Mouse (Mus musculus): Measurements from ENCODE around the gene Gm28047. TPM values are rescaled to one million over a fixed set of nuclear protein-coding genes. Genes with fewer than 3 reads are reported as not detected.
"Not testable (repeated sequence)": the region's sequence is repeated elsewhere in the genome, so short reads cannot be mapped to it uniquely, and the experiment has no call there.

Gene Gm28047
- total RNA-seq, 2 experiments from 2014 or later = 1.5 to 3.6 TPM

DNA sequence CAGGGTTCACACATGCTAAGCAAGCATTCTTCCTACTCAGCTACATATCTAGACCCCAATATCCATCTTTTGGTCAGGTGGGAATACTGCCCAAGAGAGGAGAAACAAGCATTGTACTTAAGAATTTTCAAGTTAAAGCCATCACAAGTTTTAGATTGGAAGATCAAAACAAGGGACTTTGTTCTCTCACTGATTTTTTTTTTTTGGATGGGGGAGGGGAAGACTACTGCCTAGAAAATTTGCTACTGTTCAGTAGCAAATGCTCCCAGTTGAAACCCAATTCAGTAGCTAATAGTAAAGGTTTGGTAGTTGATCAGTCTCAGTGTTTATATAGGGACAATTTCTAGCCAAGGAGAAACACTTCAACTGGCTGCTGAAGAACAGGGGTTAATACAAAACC lies 2.3 kb downstream of the Gm28047 start:
- no peak for DNase-seq (ENCODE audit: extremely low spot score in 1 of 2, low spot score in 1 of 2)

DNA sequence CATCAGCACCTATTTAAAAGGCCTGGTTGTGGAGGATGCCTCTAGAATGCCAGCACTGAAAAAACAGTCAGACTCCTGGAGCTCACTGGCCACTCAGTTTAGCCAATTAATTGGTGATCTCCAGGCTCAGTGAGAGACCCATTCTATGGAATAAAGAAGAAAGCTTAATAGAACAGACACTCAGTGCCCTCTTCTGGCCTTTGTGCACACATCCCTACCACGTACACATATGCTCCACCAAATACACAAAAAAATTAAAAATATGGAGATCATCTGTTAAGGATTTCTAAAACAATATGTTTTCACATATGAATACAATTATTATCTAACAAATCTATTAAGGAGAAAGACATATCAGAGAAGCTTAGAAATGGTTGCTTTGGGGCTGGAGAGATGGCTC lies 4.1 kb downstream of the Gm28047 start:
- no peak for DNase-seq (ENCODE audit: extremely low spot score in 1 of 2, low spot score in 1 of 2)

DNA sequence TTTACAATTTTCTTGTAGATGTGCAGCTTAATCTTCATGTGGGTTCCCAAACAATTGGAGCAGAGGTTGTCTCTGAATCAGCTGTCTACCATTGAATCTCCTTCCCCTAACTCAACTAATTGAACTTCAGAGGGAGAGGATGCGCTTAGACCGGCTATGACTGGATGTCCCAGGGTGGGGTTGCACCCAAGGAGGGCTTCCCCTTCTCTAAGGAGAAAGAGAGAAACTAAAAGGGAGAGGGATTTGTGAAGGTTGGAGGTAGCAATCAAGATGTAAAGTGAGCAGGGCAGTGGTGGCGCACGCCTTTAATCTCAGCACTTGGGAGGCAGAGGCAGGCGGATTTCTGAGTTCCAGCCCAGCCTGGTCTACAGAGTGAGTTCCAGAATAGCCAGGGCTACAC lies 5.4 kb downstream of the Gm28047 start:
- no peak for DNase-seq (ENCODE audit: extremely low spot score in 1 of 2, low spot score in 1 of 2)

GRCm38 (mm10) chr15:102617654-102618053 lies 7.2 kb downstream of the Gm28047 start:
- DNase-seq (ENCODE audit: extremely low spot score in 1 of 2, low spot score in 1 of 2) = no peak

- DNase-seq (ENCODE audit: extremely low spot score in 1 of 2, low spot score in 1 of 2) = no peak
These were observed 8.7 kb downstream of the Gm28047 start for GRCm38 (mm10) chr15:102616174-102616573.

GRCm38 (mm10) chr15:102614224-102614623 lies 10.6 kb downstream of the Gm28047 start:
- DNase-seq (ENCODE audit: extremely low spot score in 1 of 2, low spot score in 1 of 2) = no peak

DNA sequence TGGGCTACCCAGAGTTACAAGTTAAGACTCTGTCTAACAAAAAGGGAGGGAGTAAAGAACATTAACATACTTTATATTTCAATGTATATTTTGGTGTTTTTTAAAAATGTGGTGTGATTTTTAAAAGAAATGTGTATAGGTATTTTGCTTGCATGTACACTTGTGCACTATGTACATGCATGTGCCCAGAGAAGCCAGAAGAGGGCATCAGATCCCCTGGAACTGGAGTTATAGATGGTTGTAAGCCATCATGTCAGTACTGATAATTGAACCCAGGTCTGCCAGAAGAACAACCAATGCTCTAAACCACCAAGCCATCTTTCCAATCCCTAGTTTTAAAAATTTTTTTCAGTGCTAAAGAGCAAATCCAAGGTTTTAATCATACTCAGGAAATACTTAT lies 11.9 kb downstream of the Gm28047 start:
- DNase-seq (ENCODE audit: extremely low spot score in 1 of 2, low spot score in 1 of 2) = no peak

GRCm38 (mm10) chr15:102608586-102608985 lies 16.3 kb downstream of the Gm28047 start:
- not testable (repeated sequence) for DNase-seq (ENCODE audit: extremely low spot score in 1 of 2, low spot score in 1 of 2)

DNA sequence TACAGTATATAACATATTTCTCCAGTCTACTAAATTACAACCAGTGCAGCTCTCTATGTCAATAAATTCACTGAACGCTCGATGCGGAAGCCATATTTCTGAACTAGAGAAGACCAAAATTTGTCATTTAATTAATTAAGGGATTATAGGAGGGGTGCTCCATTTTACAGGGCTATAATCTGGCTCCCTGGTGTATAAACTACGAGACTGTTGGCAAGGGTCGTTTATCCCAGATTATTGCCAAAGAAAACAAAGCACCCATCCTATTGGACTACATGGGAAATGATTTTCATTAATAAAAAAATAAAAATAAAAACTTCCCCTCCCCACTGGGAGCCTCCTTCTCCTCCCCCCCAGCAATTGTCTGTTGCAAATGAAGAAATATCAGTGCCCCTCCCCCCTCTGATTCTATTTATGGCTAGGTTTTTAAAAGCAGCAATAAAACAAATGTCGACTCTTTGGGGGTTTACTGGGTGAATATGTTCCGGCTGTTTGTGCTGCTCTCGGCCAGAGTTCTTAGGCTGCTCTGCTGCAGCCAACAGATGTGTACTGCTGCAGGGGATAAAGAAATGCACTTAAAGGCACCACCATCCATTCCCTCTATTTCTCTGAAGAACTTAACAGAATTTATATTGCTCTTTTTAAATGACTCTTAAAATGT lies 30.7 kb downstream of the Gm28047 start:
- DNase-seq (ENCODE audit: extremely low spot score in 1 of 2, low spot score in 1 of 2) = no peak

- DNase-seq (ENCODE audit: extremely low spot score in 1 of 2, low spot score in 1 of 2) = no peak
These were observed 32.2 kb downstream of the Gm28047 start for GRCm38 (mm10) chr15:102592674-102593073.

GRCm38 (mm10) chr15:102590567-102590966 lies 34.3 kb downstream of the Gm28047 start:
- DNase-seq (ENCODE audit: extremely low spot score in 1 of 2, low spot score in 1 of 2) = no peak

- DNase-seq (ENCODE audit: extremely low spot score in 1 of 2, low spot score in 1 of 2) = no peak
These were observed 35.0 kb downstream of the Gm28047 start for GRCm38 (mm10) chr15:102589826-102590225.

- no peak for DNase-seq (ENCODE audit: extremely low spot score in 1 of 2, low spot score in 1 of 2)
These were observed 39.4 kb downstream of the Gm28047 start for GRCm38 (mm10) chr15:102585501-102585900.

DNA sequence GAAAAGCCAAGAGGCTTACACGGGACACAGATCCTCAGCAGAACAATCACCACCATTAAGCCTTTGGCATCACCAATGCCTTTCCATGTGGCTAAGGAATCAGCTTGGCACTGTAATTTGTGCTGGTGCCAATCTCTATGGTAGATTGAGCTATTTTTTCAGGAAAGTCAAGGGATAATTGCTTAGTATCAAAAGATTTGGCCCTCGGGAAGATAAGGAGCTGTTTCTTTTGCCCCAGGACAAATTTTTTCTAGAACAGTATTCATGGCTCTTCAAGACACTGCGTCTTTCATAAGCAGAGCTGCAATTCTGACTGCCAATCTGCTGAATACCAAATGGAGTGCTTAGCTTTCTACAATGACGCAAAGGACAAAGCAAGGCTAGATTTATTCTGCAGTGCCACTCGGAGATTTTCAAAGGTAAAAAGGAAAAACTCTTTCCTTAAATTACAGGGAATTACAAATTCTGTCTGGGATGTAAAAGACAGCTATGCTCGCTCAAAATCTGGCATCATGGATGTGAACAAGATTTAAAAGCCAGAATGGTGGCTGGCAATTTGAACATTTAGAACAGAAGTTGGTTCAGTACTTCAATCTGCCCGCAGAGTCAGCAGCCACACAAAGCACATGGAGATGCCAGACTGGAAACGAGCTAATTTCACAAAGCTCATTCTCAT lies 41.0 kb downstream of the Gm28047 start:
- DNase-seq (ENCODE audit: extremely low spot score in 1 of 2, low spot score in 1 of 2) = peak; percentile 23 to 40

DNA sequence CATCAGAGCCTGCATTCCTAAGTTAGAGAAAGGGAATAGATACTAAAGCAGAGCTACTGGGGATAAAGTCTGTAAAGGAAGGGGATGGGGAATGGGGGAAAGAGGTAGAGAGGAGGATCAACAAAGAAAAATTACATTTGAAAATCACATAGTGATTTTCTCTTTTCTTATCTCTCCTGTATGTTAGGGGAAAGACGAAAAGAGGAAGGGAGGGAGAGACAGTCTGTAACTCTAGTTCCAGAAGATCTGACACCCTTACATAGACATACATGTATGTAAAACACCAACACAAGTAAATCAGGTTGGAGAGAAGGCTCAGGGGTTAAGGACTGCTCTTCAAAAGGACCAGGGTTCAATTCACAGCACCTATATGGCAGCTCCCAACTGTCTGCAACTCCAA lies 43.7 kb downstream of the Gm28047 start:
- no peak for DNase-seq (ENCODE audit: extremely low spot score in 1 of 2, low spot score in 1 of 2)

DNA sequence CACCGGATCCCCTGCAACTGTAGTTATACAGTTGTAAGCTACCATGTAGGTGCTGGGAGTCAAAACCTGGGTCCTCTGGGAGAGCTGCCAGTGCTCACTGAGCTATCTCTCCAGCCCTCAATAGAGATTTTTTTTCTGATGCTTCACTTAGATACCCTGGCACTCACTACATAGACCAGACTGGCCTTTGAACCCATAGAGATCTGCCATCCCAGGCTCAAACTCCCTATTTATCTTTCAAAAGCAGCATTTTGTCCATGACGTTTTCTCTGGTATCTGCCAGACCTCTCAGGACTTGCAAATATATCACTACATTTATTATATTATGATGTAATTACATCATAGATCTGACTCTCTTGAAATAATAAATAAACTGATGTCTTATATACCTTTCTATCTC lies 46.5 kb downstream of the Gm28047 start:
- DNase-seq (ENCODE audit: extremely low spot score in 1 of 2, low spot score in 1 of 2) = no peak

DNA sequence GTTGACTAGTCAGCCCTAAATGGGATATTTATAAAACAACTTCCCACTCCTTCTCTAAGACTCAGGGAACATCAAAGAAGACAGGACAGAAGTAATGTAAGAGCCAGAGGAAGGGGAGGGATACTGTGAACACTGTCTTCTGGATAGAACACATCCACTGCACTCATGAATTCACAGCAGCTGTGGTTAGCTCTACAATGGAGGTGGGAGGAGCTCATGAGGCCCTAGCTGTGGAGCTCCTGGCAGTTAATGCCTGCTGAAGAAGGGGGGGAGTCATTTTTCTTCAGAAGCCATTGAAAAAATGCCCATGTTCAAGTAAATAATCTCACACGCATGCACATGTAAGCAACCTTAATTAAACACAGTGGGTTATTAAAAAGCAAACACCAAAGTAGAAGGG lies 47.9 kb downstream of the Gm28047 start:
- DNase-seq (ENCODE audit: extremely low spot score in 1 of 2, low spot score in 1 of 2) = no peak

DNA sequence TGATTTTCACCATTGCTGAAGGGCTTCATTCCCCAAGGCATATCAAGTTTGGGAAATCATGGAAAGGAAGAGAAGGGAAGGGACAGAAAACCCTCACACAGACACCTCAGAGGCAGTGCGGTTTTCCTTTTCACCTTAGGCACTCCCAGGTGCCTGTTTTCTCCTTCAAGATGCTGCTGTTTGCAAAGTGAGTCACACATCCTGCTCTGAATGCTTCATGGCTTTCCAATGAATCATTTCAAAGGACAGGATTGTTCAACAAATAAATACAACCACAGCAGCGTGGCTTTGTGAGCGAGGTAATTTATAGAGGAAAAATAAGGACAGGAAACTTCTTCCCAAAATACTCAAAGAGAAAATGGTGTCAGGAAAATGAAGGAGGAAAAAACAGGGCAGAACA lies 52.8 kb downstream of the Gm28047 start:
- DNase-seq (ENCODE audit: extremely low spot score in 1 of 2, low spot score in 1 of 2) = no peak

DNA sequence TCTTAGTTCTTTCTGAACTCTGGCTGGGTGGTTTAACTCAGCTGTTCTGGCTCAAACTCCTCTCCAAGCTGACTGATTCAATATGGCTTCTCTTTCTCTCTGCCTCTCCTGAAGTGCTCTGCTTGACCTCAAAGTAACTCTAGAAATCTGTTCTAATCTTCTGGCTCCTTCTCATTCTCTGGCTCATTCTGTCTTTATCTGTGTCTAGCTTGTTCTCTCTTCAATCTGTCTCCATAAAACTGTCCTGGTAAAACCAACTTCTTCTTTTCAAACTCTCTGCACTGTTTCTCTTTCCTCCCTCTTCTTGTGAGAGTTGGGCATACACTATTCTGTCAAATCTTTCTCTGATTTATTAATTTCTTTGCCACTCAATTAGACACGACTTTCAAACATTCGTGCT lies 57.0 kb downstream of the Gm28047 start:
- no peak for DNase-seq (ENCODE audit: extremely low spot score in 1 of 2, low spot score in 1 of 2)

GRCm38 (mm10) chr15:102563681-102564080 lies 61.2 kb downstream of the Gm28047 start:
- DNase-seq (ENCODE audit: extremely low spot score in 1 of 2, low spot score in 1 of 2) = no peak

- no peak for DNase-seq (ENCODE audit: extremely low spot score in 1 of 2, low spot score in 1 of 2)
These were observed 61.8 kb downstream of the Gm28047 start for GRCm38 (mm10) chr15:102563061-102563460.

DNA sequence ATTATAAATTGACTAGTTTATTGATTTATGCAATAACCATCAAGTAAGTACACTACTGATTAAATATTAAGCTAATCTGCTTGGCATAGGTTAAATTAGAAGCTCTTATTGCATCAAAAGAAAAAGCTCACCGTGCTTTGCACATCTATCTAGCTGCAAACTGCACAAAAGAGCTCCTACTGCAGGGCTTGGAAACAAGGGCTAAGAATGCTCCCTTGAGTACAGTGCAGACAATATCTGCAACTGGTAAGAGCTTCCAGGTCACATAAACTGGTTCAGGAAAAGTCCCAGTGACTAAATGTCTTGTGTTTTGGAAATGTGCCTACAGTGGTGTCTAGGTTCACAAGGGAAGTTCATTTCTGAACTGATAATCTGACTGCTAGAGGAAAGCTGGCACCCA lies 62.4 kb downstream of the Gm28047 start:
- no peak for DNase-seq (ENCODE audit: extremely low spot score in 1 of 2, low spot score in 1 of 2)

Data from layer of hippocampus, postnatal 25 days (tissue).